Mouse (Mus musculus) forebrain, embryonic 16.5 days (tissue): ENCODE measurements around the gene Gm17409. TPM values are rescaled to one million over a fixed set of nuclear protein-coding genes. Genes with fewer than 3 reads are reported as not detected.

Experiments used
- ATAC-seq: fragments of 200-750 bp; cut with Nextera tagmentation; 2 replicates; pipeline ENCODE4 v1.8.0; 2017; ENCODE audit warnings: mild to moderate bottlenecking, moderate library complexity
- H3K27ac ChIP-seq: fragments of 300-500 bp; sonication (generic); 2 replicates; pipeline ENCODE4 v1.5.1; 2014; ENCODE audit warnings: low read length, control low read depth
- H3K27me3 ChIP-seq: fragments of 300-500 bp; sonication (generic); replicated peaks from 2 replicates; pipeline ENCODE4 v1.6.1; 2014; ENCODE audit warnings: low read length; ENCODE audit not compliant: control insufficient read depth, insufficient read depth
- H3K36me3 ChIP-seq: fragments of 300-500 bp; sonication (generic); 2 replicates; pipeline ENCODE4 v1.6.1; 2014; ENCODE audit not compliant: control insufficient read depth, insufficient read depth
- H3K4me1 ChIP-seq: fragments of 300-500 bp; sonication (generic); replicated peaks from 2 replicates; pipeline ENCODE4 v1.6.1; 2014; ENCODE audit warnings: low read length; ENCODE audit not compliant: control insufficient read depth, insufficient read depth
- H3K4me2 ChIP-seq: fragments of 300-500 bp; sonication (generic); 2 replicates; pipeline ENCODE4 v1.6.1; 2014; ENCODE audit warnings: mild to moderate bottlenecking, low read length, control low read depth
- H3K4me3 ChIP-seq: fragments of 300-500 bp; sonication (generic); replicated peaks from 2 replicates; pipeline ENCODE4 v1.5.1; 2014; ENCODE audit warnings: mild to moderate bottlenecking, low read length, control low read depth
- H3K9ac ChIP-seq: fragments of 300-500 bp; sonication (generic); replicated peaks from 2 replicates; pipeline ENCODE4 v1.6.1; 2014; ENCODE audit warnings: low read depth, low read length, control low read depth
- H3K9me3 ChIP-seq: fragments of 300-500 bp; sonication (generic); 2 replicates; pipeline ENCODE4 v1.6.1; 2016; ENCODE audit warnings: low read length; ENCODE audit not compliant: control insufficient read depth
- WGBS: fragments of 180-500 bp; shearing (Covaris S2); extraction: QIAGEN DNeasy Blood & Tissue Kit; methylation state at CpG from one replicate; pipeline ENCODE4 v1.1.7; 2014; 5-methylcytosine and 5-hydroxymethylcytosine counted together
- polyA plus RNA-seq: library from polyadenylated mRNA; unstranded; fragments of >200 nt; fragmentation: Nextera tagmentation; extraction: Ambion mirVana; gene quantifications from 2 replicates; pipeline ENCODE4 v1.2.1, GENCODE M21; 2015

Gene Gm17409
- polyA plus RNA-seq, 1 experiment from 2014 or later: 0.37 TPM

DNA sequence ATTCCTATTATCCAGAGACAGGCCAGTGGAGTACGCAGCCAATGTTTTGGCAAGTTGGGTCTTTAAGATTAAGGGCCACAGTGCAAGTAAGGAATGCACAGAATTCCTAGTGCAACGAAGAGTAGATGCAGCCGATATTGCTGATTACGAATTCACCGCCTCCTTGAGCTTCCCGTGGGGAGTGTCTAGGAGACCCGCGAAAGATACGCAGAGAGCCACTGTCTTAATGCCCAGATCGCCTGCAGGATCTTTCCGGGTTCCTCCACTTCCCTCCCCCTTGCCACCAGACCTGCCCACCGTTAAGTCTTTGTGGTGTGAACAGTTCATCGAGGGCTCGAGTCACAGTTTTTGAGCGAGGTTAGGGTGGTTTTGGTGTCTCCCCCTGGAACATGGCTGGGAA lies 22.9 kb upstream of the Gm17409 start:
- 94% methylated on average over 15 of the region's 15 CpGs for WGBS
- Histone ChIP-seq H3K4me3 (no peak overlapping the region), H3K36me3 (peaks cover 11% of the 10 kb centered on the region)

DNA sequence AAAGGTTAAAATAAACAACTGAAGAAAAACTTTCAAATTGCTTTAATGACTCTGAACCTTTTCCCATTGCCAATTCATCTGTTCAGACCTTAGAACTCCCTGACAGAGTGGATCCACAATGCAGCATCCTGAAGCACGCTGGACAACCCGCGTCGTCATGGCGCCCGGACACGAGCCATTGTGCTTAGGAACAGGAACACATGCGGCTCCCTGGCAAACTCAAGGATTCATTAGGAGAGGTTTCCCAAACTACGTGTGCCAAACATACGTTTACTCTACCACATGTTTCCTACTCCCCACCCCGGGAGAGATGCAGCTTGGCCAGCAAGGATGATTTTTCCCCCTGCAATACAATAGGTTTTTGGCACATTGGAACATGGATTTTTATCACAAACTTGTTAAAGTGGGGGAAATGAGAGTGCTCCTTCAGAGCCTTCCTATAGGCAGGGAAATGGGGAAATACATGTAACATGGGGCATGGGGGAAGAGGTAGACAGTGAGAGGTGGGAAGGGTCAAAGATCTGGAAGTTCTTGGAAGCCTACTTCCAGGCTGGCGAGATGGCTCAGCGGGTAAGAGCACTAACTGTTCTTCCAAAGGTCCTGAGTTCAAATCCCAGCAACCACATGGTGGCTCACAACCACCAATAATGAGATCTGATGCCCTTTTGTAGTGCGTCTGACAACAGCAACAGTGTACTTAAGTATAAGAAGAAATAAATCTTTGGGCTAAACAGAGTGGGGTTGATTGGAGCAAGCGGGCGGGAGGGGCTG lies 15.6 kb upstream of the Gm17409 start:
- 81% methylated on average over 16 of the region's 16 CpGs for WGBS
- ATAC-seq: peak; percentile 33; the same call in 1 of the 2 replicates
- peaks cover 19% of the 10 kb centered on the region for H3K36me3 ChIP-seq

More for the DNA sequence above, 22.9 kb upstream of the Gm17409 start:
- H3K9me3 ChIP-seq: no peaks in the 10 kb centered on the region
- no peak overlapping the region for H3K4me2 ChIP-seq
- H3K9ac ChIP-seq: no peak overlapping the region
- H3K4me1 ChIP-seq: no peaks in the 10 kb centered on the region
- H3K27ac ChIP-seq: no peak overlapping the region
- no peak for ATAC-seq
- H3K27me3 ChIP-seq: no peaks in the 10 kb centered on the region

DNA sequence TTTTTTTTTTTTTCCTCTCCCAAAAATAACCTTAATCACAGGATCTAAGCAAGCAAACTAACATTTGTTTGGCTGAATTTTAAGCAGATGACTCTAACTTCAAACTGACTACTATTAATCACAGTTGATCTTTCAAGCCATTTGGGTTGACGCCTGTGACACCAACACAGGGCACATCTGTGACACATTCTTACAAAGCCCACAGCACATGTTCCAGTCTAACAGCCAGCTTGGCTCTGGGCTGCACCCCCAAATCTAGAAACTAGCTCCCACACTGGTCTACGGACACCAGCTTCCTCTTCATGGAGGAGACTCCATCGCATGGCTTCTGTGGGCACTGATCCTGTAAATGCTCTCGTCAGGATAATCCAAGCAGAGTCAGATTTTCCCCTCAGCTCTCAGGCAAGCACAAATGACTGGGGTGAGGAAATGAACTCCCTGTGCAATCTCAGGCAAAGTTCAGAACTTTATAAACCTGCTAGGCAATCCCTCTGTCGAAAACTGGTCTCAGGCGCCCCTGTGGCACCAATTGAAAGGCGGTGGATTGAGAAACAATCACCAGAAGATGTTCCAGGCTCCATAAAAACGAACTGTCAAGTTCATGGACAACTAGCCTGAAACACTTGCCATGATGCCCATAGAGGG lies 13.0 kb upstream of the Gm17409 start:
- WGBS: 92% methylated on average over 8 of the region's 8 CpGs
- no peak for ATAC-seq

More for the DNA sequence above, 15.6 kb upstream of the Gm17409 start:
- no peak overlapping the region for H3K4me2 ChIP-seq
- no peak overlapping the region for H3K9ac ChIP-seq
- no peak overlapping the region for H3K27ac ChIP-seq
- H3K4me3 ChIP-seq: no peak overlapping the region
- H3K9me3 ChIP-seq: no peaks in the 10 kb centered on the region
- no peaks in the 10 kb centered on the region for H3K27me3 ChIP-seq
- H3K4me1 ChIP-seq: no peaks in the 10 kb centered on the region

DNA sequence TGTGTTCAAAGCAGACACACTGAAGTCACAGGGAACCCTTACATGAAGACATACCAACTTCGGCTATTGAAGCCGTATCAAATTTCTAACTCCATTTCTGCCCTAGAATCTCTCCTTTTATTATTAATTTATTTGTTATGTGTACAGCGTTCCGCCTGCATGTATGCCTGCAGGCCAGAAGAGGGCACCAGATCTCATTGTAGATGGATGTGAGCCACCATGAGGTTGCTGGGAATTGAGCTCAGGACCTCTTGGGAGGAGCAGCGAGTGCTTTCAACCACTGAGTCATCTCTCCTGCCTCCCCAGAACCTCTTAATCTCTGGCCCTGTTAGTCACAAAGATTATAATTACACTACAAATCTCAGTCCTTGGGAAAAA lies 12.4 kb upstream of the Gm17409 start:
- no peak for ATAC-seq

More for the DNA sequence above, 13.0 kb upstream of the Gm17409 start:
- no peaks in the 10 kb centered on the region for H3K9me3 ChIP-seq
- no peak overlapping the region for H3K27ac ChIP-seq
- no peak overlapping the region for H3K4me2 ChIP-seq
- no peak overlapping the region for H3K9ac ChIP-seq
- H3K4me1 ChIP-seq: no peaks in the 10 kb centered on the region
- H3K4me3 ChIP-seq: no peak overlapping the region
- no peaks in the 10 kb centered on the region for H3K27me3 ChIP-seq
- peaks cover 24% of the 10 kb centered on the region for H3K36me3 ChIP-seq

DNA sequence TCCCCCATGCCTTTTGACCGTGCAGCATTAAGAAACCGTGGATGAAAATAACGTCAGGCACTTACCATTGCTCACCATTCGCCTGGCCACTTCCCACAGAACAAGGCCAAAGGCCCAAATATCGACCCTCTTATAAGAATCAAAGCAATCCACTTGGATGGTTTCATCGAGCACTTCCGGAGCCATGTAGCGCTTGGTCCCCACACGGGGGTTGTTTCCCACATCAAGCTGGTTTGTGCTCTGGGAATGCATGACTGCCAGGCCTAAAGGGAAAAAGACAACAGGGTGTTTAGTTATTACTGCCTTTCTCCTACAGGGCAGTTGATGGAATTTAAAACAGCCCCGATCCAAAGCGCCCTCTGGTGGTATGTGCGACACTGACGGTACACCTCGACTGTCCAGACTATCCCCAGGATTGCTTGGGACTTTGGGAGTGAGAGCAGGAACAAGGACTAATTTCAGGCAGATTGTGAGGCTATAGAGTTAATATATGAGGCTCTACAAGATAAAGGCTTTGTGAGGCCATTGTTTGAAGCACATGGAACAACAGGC lies 11.0 kb upstream of the Gm17409 start:
- no peak overlapping the region for H3K27ac ChIP-seq
- H3K9ac ChIP-seq: no peak overlapping the region
- H3K9me3 ChIP-seq: no peaks in the 10 kb centered on the region
- H3K4me3 ChIP-seq: no peak overlapping the region
- no peak overlapping the region for H3K4me2 ChIP-seq
- peaks cover 31% of the 10 kb centered on the region for H3K36me3 ChIP-seq
- no peaks in the 10 kb centered on the region for H3K4me1 ChIP-seq
- no peaks in the 10 kb centered on the region for H3K27me3 ChIP-seq
- WGBS: 83% methylated on average over 14 of the region's 14 CpGs
- no peak for ATAC-seq

More for the DNA sequence above, 12.4 kb upstream of the Gm17409 start:
- Histone ChIP-seq H3K27me3 (no peaks in the 10 kb centered on the region), H3K4me1 (no peaks in the 10 kb centered on the region), H3K36me3 (peaks cover 25% of the 10 kb centered on the region), H3K27ac (no peak overlapping the region), H3K9me3 (no peaks in the 10 kb centered on the region), H3K4me2 (no peak overlapping the region), H3K4me3 (no peak overlapping the region), H3K9ac (no peak overlapping the region)
- 97% methylated on average over 5 of the region's 5 CpGs for WGBS

DNA sequence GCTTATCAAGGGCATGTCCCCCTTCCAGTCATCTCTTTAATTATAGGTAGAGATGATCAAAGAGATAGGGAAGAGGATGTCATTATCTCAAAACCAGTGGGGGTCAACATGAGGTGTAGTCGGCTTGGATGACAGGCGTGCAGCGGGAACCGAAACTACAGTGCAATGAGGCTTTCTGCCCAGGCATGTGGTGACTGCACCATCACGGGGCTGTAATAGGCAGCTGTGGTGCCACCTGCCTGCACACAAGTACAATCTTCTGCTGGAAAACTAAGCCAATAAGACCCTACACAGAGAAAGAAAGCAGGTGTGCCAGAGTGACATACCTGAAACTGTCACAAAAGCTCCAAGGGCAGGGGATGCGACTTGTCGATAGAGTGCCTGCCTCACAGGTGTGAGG lies 374 bp downstream of the Gm17409 start:
- Histone ChIP-seq H3K4me3 (no peak overlapping the region), H3K27ac (no peak overlapping the region), H3K9ac (no peak overlapping the region), H3K9me3 (no peaks in the 10 kb centered on the region), H3K27me3 (no peaks in the 10 kb centered on the region), H3K4me1 (peaks cover 2% of the 10 kb centered on the region), H3K4me2 (no peak overlapping the region), H3K36me3 (peaks cover 21% of the 10 kb centered on the region)
- 95% methylated on average over 7 of the region's 7 CpGs for WGBS
- ATAC-seq: no peak

DNA sequence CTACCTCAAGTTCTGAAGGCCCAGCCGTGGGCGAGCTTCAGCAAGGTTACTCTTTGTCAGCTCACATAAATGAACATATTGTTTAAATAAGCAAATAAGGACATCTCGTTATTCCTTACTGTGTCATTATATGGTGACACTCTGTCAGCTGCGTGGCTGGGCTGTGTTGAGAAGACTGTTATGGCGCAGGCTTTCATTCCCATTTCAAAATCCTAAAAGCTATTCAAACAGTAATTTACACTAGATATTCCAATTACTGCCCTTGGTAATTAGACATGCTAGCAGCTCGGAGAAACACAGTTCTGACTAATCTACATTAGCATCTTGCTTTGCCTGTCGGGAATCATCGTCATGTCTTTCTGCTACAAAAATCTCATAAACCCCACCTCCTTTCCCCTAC lies 5.7 kb downstream of the Gm17409 start:
- H3K4me1 ChIP-seq: peaks cover 11% of the 10 kb centered on the region
- H3K36me3 ChIP-seq: no peaks in the 10 kb centered on the region; the same call in 1 of the 2 replicates
- ATAC-seq: peak; percentile 74
- 13% methylated on average over 8 of the region's 8 CpGs for WGBS
- no peak overlapping the region for H3K4me2 ChIP-seq
- no peak overlapping the region for H3K9ac ChIP-seq
- H3K27ac ChIP-seq: peak overlapping the region; percentile 24; the same call in 1 of the 2 replicates
- no peak overlapping the region for H3K4me3 ChIP-seq
- H3K27me3 ChIP-seq: no peaks in the 10 kb centered on the region
- no peaks in the 10 kb centered on the region for H3K9me3 ChIP-seq

DNA sequence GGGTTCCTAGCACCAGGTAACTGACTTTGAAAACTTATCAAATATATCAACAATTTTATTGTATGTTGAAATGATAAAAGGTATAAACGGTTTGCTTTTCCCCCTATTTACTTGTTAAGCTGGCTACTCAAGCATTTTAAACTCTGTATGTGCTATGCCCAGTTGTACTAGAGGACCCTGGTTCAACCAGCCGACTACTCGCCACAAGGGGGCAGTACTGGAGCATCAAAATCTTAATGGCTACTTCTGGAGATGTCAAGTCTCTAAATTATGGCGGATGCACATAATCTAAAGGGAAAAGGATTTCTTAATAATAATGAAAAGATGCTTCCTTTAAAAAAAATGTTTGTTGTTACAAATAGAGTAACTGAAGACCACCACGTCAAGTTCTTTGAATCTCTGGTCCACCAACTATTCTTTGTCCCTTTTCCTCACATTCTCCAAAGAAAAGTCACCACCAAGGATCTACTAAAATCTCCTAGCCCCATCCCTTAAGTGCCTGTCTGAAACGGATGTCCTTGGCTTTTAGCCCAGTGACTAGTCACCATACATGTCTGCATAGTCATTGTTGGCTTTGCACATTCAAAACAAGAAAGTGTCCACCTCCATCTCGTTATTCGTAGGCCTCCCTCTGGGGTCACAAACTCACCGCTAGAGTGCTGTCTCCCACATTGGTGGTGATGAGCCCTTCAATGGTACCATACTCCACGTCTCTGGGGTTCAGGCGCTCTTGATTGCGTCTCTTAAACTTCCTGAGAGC lies 7.2 kb downstream of the Gm17409 start:
- Histone ChIP-seq H3K9me3 (no peaks in the 10 kb centered on the region), H3K4me2 (no peak overlapping the region), H3K4me1 (peaks cover 11% of the 10 kb centered on the region), H3K27me3 (no peaks in the 10 kb centered on the region), H3K4me3 (no peak overlapping the region), H3K36me3 (no peaks in the 10 kb centered on the region), H3K9ac (no peak overlapping the region), H3K27ac (no peak overlapping the region)
- ATAC-seq: peak; percentile 58; the same call in 1 of the 2 replicates
- WGBS: 57% methylated on average over 12 of the region's 12 CpGs

DNA sequence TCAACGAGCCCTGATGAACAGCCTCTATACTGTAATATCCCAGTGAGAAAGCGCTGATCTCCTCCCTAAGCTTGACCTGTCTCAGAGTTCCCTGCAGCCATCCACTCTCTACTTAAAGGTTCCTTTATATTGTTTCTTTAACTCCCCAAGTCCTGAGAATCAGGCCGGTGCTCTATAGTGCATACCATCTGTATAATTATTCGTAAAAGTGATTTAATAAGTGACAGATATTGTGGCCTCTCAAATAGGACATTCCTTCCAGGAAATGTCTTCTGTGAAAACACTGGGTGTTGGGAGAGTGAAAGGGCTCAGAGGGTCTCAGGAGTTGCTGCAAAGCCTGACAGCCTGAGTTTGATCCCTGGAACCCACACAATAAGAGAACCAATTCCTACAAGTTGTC lies 8.2 kb downstream of the Gm17409 start:
- H3K9ac ChIP-seq: no peak overlapping the region
- ATAC-seq: no peak
- no peaks in the 10 kb centered on the region for H3K27me3 ChIP-seq
- H3K27ac ChIP-seq: no peak overlapping the region
- no peak overlapping the region for H3K4me3 ChIP-seq
- no peak overlapping the region for H3K4me2 ChIP-seq
- 89% methylated on average over 4 of the region's 4 CpGs for WGBS
- H3K36me3 ChIP-seq: no peaks in the 10 kb centered on the region
- H3K4me1 ChIP-seq: peaks cover 11% of the 10 kb centered on the region
- no peaks in the 10 kb centered on the region for H3K9me3 ChIP-seq
